In the genomic region with DNA sequence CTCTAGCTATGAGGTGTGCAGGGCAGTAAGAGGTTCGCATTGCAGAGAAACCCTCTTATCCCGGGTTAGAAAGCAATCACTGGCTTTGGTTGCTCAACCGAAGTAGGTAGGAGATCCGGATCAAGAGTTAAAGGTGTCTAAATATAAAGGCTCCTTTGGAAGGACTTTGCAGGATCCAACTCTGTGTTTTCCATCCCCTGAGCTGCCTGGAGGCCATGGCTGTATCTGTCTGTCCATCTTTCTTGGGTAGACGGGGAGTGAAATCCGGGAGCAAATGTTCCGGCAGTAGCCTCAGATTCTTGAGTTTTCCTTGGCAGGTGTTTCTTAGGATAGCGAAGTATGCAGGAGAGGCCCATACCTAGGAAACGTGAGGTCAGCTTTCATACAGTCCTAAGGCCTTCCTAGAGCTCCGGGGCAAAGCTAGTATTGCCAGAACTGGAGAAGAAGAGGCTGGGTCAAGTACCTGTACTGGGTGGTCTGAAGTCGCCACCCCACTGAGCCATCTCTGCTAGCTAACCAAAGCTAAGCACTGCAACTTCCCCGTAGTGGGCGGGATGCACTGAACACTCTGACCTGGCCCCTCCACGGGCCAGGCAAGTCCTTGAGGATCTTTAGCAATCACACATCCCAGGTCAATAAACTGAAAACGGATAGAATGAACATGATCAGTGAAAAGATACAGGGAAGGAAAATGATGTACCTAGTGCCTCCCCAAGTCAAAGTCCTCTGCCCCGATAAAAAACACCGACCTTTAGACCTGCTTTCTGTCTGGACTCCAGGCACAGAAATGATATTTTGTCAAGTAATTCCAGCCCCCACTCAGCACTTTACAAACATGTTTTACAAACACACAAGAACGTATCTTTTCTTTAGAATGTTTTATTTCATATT, we compare ENCODE assay signal across 8 mouse cellular contexts.
DNase-seq lines count a peak whose midpoint lies in the region; ATAC-seq and TF ChIP-seq lines count a peak whose summit lies in the region.

No protein-coding gene starts in this region.

- H3K27me3 ChIP-seq in liver, adult 2 months (ENCODE audit: control insufficient read depth, insufficient read depth, low read length): peaks cover 14% of the 10 kb centered on the region
- peaks cover 57% of the 10 kb centered on the region for H3K27me3 ChIP-seq in liver, postnatal 0 days (ENCODE audit: insufficient read depth, low read length)
- no peaks in the 10 kb centered on the region for H3K27me3 ChIP-seq in forebrain, embryonic 11.5 days (ENCODE audit: control insufficient read depth, insufficient read depth, low read length)
- H3K27me3 ChIP-seq in limb, embryonic 11.5 days (ENCODE audit: control insufficient read depth, insufficient read depth, low read length): peaks cover 56% of the 10 kb centered on the region

- H3K27ac ChIP-seq in liver, adult 2 months (replicated peaks; ENCODE audit: insufficient read depth, low read depth, low read length): no peak overlapping the region
- no peak overlapping the region for H3K27ac ChIP-seq in liver, postnatal 0 days (ENCODE audit: low read depth)
- H3K27ac ChIP-seq in forebrain, embryonic 11.5 days (ENCODE audit: low read depth, low read length): peak overlapping the region; percentile 99
- H3K27ac ChIP-seq in limb, embryonic 11.5 days (replicated peaks; ENCODE audit: low read depth, low read length): no peak overlapping the region

- no peak for ATAC-seq in liver, postnatal 0 days
- peak; percentile 0; the same call in 1 of the 2 replicates for ATAC-seq in forebrain, embryonic 11.5 days (replicated peaks; ENCODE audit: low FRiP score)
- no peak for ATAC-seq in limb, embryonic 11.5 days (ENCODE audit: insufficient number of reproducible peaks, low FRiP score, low TSS enrichment, low read depth)
- no peak for ATAC-seq in CD4-positive, CD25-positive, alpha-beta regulatory T cell, adult 4 months

- H3K9me3 ChIP-seq in liver, postnatal 0 days (ENCODE audit: low read length): no peaks in the 10 kb centered on the region
- H3K9me3 ChIP-seq in forebrain, embryonic 11.5 days (ENCODE audit: control insufficient read depth, low read length): no peaks in the 10 kb centered on the region
- no peaks in the 10 kb centered on the region for H3K9me3 ChIP-seq in limb, embryonic 11.5 days (ENCODE audit: control insufficient read depth, low read length)

- TF ChIP-seq POLR2A in liver, adult 2 months (IDR thresholded peaks at IDR 0.05; ENCODE audit: extremely low read depth, insufficient read depth, low read length): no peak

- no peak overlapping the region for H3K9ac ChIP-seq in liver, adult 2 months (ENCODE audit: low read depth, low read length)
- no peak overlapping the region for H3K9ac ChIP-seq in liver, postnatal 0 days (replicated peaks)
- peak overlapping the region; percentile 97 for H3K9ac ChIP-seq in forebrain, embryonic 11.5 days (ENCODE audit: low read length)
- no peak overlapping the region for H3K9ac ChIP-seq in limb, embryonic 11.5 days (ENCODE audit: low read length)

- H3K4me3 ChIP-seq in liver, adult 2 months (ENCODE audit: insufficient read depth, low read depth, low read length): no peak overlapping the region
- H3K4me3 ChIP-seq in liver, postnatal 0 days (ENCODE audit: low read depth, low read length): no peak overlapping the region
- H3K4me3 ChIP-seq in forebrain, embryonic 11.5 days (ENCODE audit: low read depth, low read length): peak overlapping the region; percentile 52
- no peak overlapping the region for H3K4me3 ChIP-seq in limb, embryonic 11.5 days (ENCODE audit: low read depth, low read length)

- H3K4me2 ChIP-seq in liver, postnatal 0 days (ENCODE audit: low read depth, low read length): no peak overlapping the region
- H3K4me2 ChIP-seq in forebrain, embryonic 11.5 days (ENCODE audit: low read depth, low read length, severe bottlenecking): peak overlapping the region; percentile 97
- H3K4me2 ChIP-seq in limb, embryonic 11.5 days (ENCODE audit: low read depth, severe bottlenecking): no peak overlapping the region

- 9% methylated on average over 18 of the region's 18 CpGs for WGBS in liver, adult 2 months
- 8% methylated on average over 18 of the region's 18 CpGs for WGBS in liver, postnatal 0 days (ENCODE audit: insufficient replicate concordance)
- WGBS in forebrain, embryonic 11.5 days: 1% methylated on average over 18 of the region's 18 CpGs
- WGBS in limb, embryonic 11.5 days: 2% methylated on average over 18 of the region's 18 CpGs

- H3K36me3 ChIP-seq in liver, adult 2 months (ENCODE audit: control insufficient read depth, insufficient read depth, low read length): no peaks in the 10 kb centered on the region
- no peaks in the 10 kb centered on the region for H3K36me3 ChIP-seq in liver, postnatal 0 days (replicated peaks; ENCODE audit: insufficient read depth, low read length)
- H3K36me3 ChIP-seq in forebrain, embryonic 11.5 days (ENCODE audit: control insufficient read depth, insufficient read depth, low read length): no peaks in the 10 kb centered on the region
- H3K36me3 ChIP-seq in limb, embryonic 11.5 days (ENCODE audit: control insufficient read depth, insufficient read depth, low read length): no peaks in the 10 kb centered on the region

- no peak for TF ChIP-seq CTCF in liver, adult 2 months (IDR thresholded peaks at IDR 0.05; ENCODE audit: low read depth, low read length)
- no peak for TF ChIP-seq CTCF in liver, postnatal 0 days (IDR thresholded peaks at IDR 0.05; ENCODE audit: low read depth)

- peak; percentile 19 for DNase-seq in liver, adult 2 months (ENCODE audit: extremely low read depth, low read depth, low spot score)
- no peak for DNase-seq in liver, postnatal 0 days
- DNase-seq in forebrain, embryonic 11.5 days (ENCODE audit: low spot score): peak; percentile 64
- DNase-seq in limb, embryonic 11.5 days (ENCODE audit: low spot score): peak; percentile 31
- peak; percentile 59 for DNase-seq in retina, postnatal 1 day
- DNase-seq in lung, postnatal 25 days (ENCODE audit: low spot score): no peak
- DNase-seq in gastrocnemius, adult 8-10 months (ENCODE audit: low spot score in 2 of 2): no peak

- H3K79me2 ChIP-seq in liver, adult 2 months (ENCODE audit: control insufficient read depth, insufficient read depth, low read length): no peaks in the 10 kb centered on the region

- no peak for TF ChIP-seq EP300 in liver, postnatal 0 days (IDR thresholded peaks at IDR 0.05; ENCODE audit: low read depth)

- peaks cover 5% of the 10 kb centered on the region; the same call in 1 of the 2 replicates for H3K4me1 ChIP-seq in liver, adult 2 months (ENCODE audit: control insufficient read depth, insufficient read depth, low read length)
- H3K4me1 ChIP-seq in liver, postnatal 0 days (ENCODE audit: insufficient read depth): no peaks in the 10 kb centered on the region; the same call in 1 of the 2 replicates
- peaks cover 12% of the 10 kb centered on the region for H3K4me1 ChIP-seq in forebrain, embryonic 11.5 days (replicated peaks; ENCODE audit: control insufficient read depth, insufficient read depth, low read length)
- H3K4me1 ChIP-seq in limb, embryonic 11.5 days (ENCODE audit: control insufficient read depth, insufficient read depth, low read length): peaks cover 4% of the 10 kb centered on the region; the same call in 1 of the 2 replicates

Comparison
In these comparisons a context has a peak if more than half of its experiments do, and no peak if none do; other contexts are left out.
1. DNase-seq: peak in liver, adult 2 months (single experiment), forebrain, embryonic 11.5 days (single experiment), limb, embryonic 11.5 days (single experiment) and retina, postnatal 1 day (single experiment); none in liver, postnatal 0 days (single experiment), lung, postnatal 25 days (single experiment) and gastrocnemius, adult 8-10 months (0 of 2).